Mouse (Mus musculus) small intestine, adult 2 months (tissue): ENCODE measurements around the gene Prr7. TPM values are rescaled to one million over a fixed set of nuclear protein-coding genes. Genes with fewer than 3 reads are reported as not detected.

Experiments
- H3K27ac ChIP-seq: fragments of 200-500 bp; 2 replicates; pipeline ENCODE4 v1.5.1; 2012; ENCODE audit warnings: low read depth, low read length, control low read depth, inconsistent platforms; ENCODE audit not compliant: insufficient read depth
- H3K27me3 ChIP-seq: fragments of 200-500 bp; 2 replicates; pipeline ENCODE4 v1.6.1; 2012; ENCODE audit warnings: mild to moderate bottlenecking, moderate library complexity, low read length, inconsistent platforms; ENCODE audit not compliant: control insufficient read depth, insufficient read depth
- H3K36me3 ChIP-seq: fragments of 200-500 bp; 2 replicates; pipeline ENCODE4 v1.6.1; 2012; ENCODE audit warnings: mild to moderate bottlenecking, low read length, control low read depth, inconsistent platforms; ENCODE audit not compliant: control insufficient read depth, insufficient read depth
- H3K4me1 ChIP-seq: fragments of 200-500 bp; 2 replicates; pipeline ENCODE4 v1.6.1; 2012; ENCODE audit warnings: low read length, inconsistent platforms, mixed read lengths; ENCODE audit not compliant: control insufficient read depth, insufficient read depth, insufficient read length
- H3K4me3 ChIP-seq: fragments of 200-500 bp; 2 replicates; pipeline ENCODE4 v1.5.1; 2012; ENCODE audit warnings: low read depth, mild to moderate bottlenecking, control low read depth, inconsistent platforms, low read length, moderate library complexity
- CTCF ChIP-seq: fragments of 200-500 bp; IDR thresholded peaks from 2 replicates; pipeline ENCODE4 v1.5.1; 2012; ENCODE audit warnings: low read depth, mild to moderate bottlenecking, control low read depth, inconsistent platforms, low read length, moderate library complexity, mixed read lengths; ENCODE audit not compliant: insufficient replicate concordance, insufficient read length; ENCODE audit errors: extremely low read depth
- POLR2A ChIP-seq: fragments of 200-500 bp; IDR thresholded peaks from 2 replicates; pipeline ENCODE4 v1.6.1; 2012; ENCODE audit warnings: low read depth, mild to moderate bottlenecking, control low read depth, inconsistent platforms, low read length, moderate library complexity
- WGBS: fragments of 180-500 bp; shearing (Covaris S2); methylation state at CpG from one replicate; pipeline ENCODE4 v1.1.7; 2018; 5-methylcytosine and 5-hydroxymethylcytosine counted together
- polyA plus RNA-seq: library from polyadenylated mRNA; depleted of rRNA; stranded (reverse); fragments of >200 nt; gene quantifications from 2 replicates; pipeline ENCODE4 v1.2.3, GENCODE M21; 2012

Prr7 gene
- polyA plus RNA-seq, 1 experiment = 8.2 TPM

DNA sequence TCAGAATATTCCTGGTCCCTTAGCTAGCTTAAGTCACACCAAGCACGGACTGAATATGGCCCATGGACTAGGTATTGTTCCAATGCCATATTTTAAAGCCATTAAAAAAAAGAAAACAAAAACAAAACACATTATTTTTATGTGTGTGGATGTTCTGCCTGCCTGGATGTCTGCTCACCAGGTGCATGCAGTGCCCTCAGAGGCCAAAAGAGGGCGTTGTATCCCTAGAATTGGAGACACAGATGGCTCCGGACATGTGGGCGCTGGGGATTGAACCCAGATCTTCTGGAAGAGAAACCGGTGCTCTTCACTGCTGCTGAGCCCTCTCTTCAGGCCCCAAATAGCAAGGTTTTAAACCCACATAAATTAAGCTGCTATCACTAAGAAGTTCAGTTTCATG lies 14.0 kb downstream of the Prr7 start:
- no peak for TF ChIP-seq POLR2A
- TF ChIP-seq CTCF = peak; percentile 55; the same call in 1 of the 2 replicates
- no peak overlapping the region for H3K27ac ChIP-seq
- H3K27me3 ChIP-seq = no peaks in the 10 kb centered on the region
- peaks cover 5% of the 10 kb centered on the region for H3K4me1 ChIP-seq
- H3K4me3 ChIP-seq = no peak overlapping the region
- 58% methylated on average over 5 of the region's 5 CpGs for WGBS
- H3K36me3 ChIP-seq = no peaks in the 10 kb centered on the region

DNA sequence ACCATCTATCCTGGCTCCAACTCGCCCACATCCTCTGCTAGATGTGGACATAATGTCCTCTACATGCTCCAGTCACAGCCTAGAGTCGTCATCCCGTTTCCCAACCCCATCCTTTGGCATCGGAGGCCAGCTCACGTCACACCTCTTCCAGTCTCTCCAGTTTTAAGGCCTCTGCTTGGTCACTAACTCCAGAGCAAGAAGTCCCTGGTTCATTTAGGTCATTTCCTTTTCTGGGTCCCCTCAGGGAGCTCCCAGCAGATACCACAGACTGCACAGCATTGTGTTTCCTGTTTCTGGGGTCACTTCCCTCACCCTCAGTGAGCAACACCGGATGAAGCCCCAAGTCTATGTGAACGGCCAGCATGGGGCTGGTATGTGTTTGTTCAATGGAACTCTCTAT lies 14.9 kb downstream of the Prr7 start:
- WGBS = 60% methylated on average over 7 of the region's 7 CpGs
- Histone ChIP-seq H3K36me3 (no peaks in the 10 kb centered on the region), H3K4me3 (no peak overlapping the region), H3K4me1 (peaks cover 5% of the 10 kb centered on the region), H3K27me3 (no peaks in the 10 kb centered on the region), H3K27ac (no peak overlapping the region)
- no peak for TF ChIP-seq POLR2A

DNA sequence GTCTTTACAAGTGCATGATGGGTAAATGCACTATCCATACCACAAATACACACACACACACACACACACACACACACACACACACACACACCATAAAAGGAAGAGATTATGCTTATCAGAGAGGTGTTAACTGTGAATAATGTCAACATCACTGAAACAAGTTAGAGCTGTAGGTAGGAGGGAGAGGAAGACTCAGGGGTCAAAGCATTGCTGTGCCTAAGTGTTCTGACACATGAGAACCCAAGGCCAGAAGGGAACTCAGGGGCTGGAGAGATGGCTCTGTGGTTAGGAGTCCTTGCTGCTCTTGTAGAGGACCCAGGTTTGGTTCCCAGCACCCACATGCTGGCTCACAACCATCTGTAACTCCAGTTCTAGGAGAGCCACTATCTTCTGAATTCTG lies 15.9 kb downstream of the Prr7 start:
- TF ChIP-seq CTCF (no peak), POLR2A (no peak)
- H3K36me3 ChIP-seq = no peaks in the 10 kb centered on the region
- H3K4me1 ChIP-seq = peaks cover 4% of the 10 kb centered on the region
- no peaks in the 10 kb centered on the region for H3K27me3 ChIP-seq
- no peak overlapping the region for H3K27ac ChIP-seq
- no peak overlapping the region for H3K4me3 ChIP-seq

DNA sequence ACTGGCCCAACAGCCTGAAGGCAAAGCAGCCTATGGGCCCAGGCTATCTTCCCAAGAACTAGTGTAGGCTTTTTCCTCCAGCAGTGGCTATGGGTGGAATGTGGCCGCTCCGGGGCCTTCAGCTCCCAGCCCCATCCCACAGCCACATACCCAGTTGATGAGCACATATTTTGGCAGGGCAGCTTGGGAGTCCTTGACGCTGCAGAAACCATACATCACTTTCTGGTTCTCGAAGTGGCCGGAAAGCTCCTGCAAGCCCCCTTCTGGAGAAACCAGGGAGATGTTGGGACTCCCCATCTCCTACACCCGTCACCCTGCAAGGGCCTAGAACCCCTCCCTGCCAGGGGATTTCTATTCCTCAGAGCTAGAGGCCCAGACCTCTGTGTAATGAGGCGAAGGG lies 18.5 kb downstream of the Prr7 start:
- no peak for TF ChIP-seq CTCF
- no peak for TF ChIP-seq POLR2A
- no peaks in the 10 kb centered on the region for H3K36me3 ChIP-seq
- H3K27ac ChIP-seq = peak overlapping the region; percentile 49
- H3K4me3 ChIP-seq = no peak overlapping the region
- peaks cover 8% of the 10 kb centered on the region for H3K4me1 ChIP-seq
- 74% methylated on average over 7 of the region's 7 CpGs for WGBS
- peaks cover 12% of the 10 kb centered on the region for H3K27me3 ChIP-seq

DNA sequence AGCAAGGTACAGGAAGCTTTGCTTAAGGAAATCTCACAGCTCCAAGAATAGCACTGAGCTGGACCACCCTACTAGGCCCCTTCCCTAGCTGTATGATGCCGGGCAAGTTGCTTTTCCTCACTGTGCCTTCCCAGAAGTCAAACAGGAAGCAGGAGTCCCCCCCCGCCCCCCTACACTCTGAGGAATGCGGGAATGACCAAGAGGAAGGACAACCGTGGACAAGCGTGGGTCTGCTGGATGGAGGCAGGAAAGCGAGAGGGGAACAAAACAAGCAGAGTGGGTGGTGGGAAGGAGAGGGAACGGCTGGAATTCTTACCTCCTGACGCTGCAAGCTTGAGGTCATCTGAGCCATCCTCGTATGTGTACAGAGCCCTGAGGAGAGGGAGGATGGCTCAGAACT lies 19.0 kb downstream of the Prr7 start:
- Histone ChIP-seq H3K27ac (peak overlapping the region; percentile 49), H3K4me1 (peaks cover 8% of the 10 kb centered on the region), H3K27me3 (peaks cover 18% of the 10 kb centered on the region), H3K36me3 (no peaks in the 10 kb centered on the region), H3K4me3 (no peak overlapping the region)
- WGBS = 59% methylated on average over 9 of the region's 9 CpGs
- TF ChIP-seq CTCF (no peak), POLR2A (no peak)

DNA sequence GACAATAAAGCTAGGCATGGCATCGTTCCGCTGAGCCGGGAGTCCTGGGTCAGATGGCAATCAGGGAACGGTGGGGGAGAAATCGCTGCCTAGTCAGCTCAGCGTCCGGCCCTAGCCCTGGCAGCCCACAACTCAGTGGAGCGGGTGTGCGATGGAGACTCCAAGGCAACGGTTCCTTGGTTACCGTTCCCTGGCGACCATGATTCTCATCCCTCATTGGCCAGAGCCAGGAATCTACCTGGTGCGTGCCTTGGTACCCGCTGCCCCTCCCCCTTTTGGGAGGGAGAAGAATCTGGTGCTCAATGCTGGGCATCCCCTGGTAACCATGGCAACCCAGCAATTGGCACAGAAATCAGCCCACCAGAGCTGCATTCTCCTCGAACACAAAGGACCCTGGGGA lies 19.5 kb downstream of the Prr7 start:
- Histone ChIP-seq H3K27ac (no peak overlapping the region; the same call in 1 of the 2 replicates), H3K4me1 (peaks cover 7% of the 10 kb centered on the region), H3K36me3 (no peaks in the 10 kb centered on the region), H3K27me3 (peaks cover 23% of the 10 kb centered on the region), H3K4me3 (no peak overlapping the region)
- 56% methylated on average over 15 of the region's 15 CpGs for WGBS
- no peak for TF ChIP-seq POLR2A
- TF ChIP-seq CTCF = no peak

DNA sequence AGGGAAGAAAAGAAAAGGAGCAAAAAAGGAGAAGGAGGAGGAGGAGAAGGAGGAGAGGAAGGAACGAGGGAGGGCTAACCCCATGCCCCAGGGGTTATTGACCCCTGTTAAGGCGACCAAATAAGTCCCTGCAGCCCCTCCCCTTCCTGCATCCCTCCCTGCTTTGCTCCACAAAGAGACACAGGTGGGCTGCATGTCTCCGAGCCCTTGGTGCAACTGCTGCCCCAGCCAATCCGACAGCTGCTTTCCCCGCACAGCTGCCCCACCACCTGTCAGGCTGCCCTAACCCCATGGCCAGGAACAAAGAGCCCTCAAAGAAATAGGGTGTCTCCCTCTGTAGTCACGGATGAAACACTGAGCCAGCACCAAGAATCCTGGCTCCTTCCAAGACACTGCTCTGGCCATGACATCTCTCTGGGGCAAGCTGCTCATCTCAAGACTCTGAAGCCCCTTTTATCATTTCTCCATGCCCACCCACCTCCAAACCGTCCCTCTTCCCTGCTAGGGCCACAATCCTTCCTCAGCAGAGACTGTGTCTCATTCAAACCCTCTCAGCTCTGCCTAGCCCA lies 20.5 kb downstream of the Prr7 start:
- peaks cover 30% of the 10 kb centered on the region for H3K27me3 ChIP-seq
- no peak overlapping the region for H3K27ac ChIP-seq
- H3K4me3 ChIP-seq = no peak overlapping the region
- TF ChIP-seq CTCF = no peak
- no peak for TF ChIP-seq POLR2A
- WGBS = 44% methylated on average over 7 of the region's 7 CpGs
- peaks cover 7% of the 10 kb centered on the region for H3K4me1 ChIP-seq
- no peaks in the 10 kb centered on the region for H3K36me3 ChIP-seq
